Mouse (Mus musculus) heart, postnatal 0 days (tissue): Measurements from ENCODE around the gene Sbk1.

ENCODE experiments used
- CTCF ChIP-seq: IDR thresholded peaks from 2 replicates; pipeline ENCODE4 v1.5.1; 2016; ENCODE audit warnings: antibody characterized with exemption, control low read depth, low read depth
- EP300 ChIP-seq: IDR thresholded peaks from 2 replicates; pipeline ENCODE4 v1.6.1; 2016; ENCODE audit warnings: antibody characterized with exemption, low read depth

DNA sequence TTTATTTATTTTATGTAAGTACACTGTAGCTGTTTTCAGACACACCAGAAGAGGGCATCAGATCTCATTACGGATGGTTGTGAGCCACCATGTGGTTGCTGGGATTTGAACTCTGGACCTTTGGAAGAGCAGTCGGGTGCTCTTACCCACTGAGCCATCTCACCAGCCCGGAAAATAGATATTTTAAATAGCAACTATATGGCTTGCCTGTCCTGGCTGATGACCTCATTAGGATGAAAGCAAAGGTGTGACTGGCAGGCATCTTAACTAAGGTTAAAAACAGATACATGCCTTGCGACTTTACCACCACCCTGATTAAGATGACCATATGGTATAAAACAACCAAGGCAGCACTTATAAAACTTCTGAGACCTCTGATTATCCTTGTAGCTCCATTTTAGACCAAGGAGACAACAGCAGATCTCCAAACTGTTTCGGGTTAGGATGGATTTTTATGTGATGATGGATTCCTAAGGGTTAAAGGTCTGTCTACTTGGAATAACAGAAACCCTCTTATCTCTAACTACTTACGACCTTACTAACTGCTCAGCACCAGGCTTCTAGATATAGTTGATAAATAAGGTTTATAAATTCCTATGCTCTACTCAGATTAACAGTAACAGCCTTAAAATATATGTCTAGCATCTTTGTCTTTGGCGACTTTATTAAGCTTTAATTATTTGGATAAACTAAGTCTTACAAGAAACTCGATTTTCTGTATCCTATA, 39.9 kb upstream of the Sbk1 start:
- TF ChIP-seq CTCF (no peak), EP300 (no peak)
